Mouse (Mus musculus) intestine, embryonic 16.5 days (tissue): ENCODE results near the gene Rspo1. TPM values are rescaled to one million over a fixed set of nuclear protein-coding genes. Genes with fewer than 3 reads are reported as not detected.
A peak's percentile ranks its signal among the peaks of the same experiment; 100 is the strongest.

Source experiments
- ATAC-seq: fragments of 200-750 bp; cut with Nextera tagmentation; 2 replicates; pipeline ENCODE4 v1.8.0; 2017; ENCODE audit warnings: moderate TSS enrichment, moderate library complexity
- H3K27ac ChIP-seq: fragments of 300-500 bp; sonication (generic); 2 replicates; pipeline ENCODE4 v1.5.1; 2014; ENCODE audit warnings: mild to moderate bottlenecking, low read length
- H3K27me3 ChIP-seq: fragments of 300-500 bp; sonication (generic); replicated peaks from 2 replicates; pipeline ENCODE4 v1.6.1; 2014; ENCODE audit warnings: low read length, control low read depth, mixed read lengths; ENCODE audit not compliant: control insufficient read depth, insufficient read depth
- H3K36me3 ChIP-seq: fragments of 300-500 bp; sonication (generic); 2 replicates; pipeline ENCODE4 v1.6.1; 2014; ENCODE audit warnings: low read length, control low read depth; ENCODE audit not compliant: control insufficient read depth, insufficient read depth
- H3K4me1 ChIP-seq: fragments of 300-500 bp; sonication (generic); 2 replicates; pipeline ENCODE4 v1.6.1; 2014; ENCODE audit warnings: low read length, control low read depth, mixed read lengths; ENCODE audit not compliant: control insufficient read depth, insufficient read depth
- H3K4me2 ChIP-seq: fragments of 300-500 bp; sonication (generic); 2 replicates; pipeline ENCODE4 v1.6.1; 2014; ENCODE audit warnings: low read depth, low read length, control low read depth
- H3K4me3 ChIP-seq: fragments of 300-500 bp; sonication (generic); 2 replicates; pipeline ENCODE4 v1.5.1; 2014; ENCODE audit warnings: mild to moderate bottlenecking, low read length
- H3K9ac ChIP-seq: fragments of 300-500 bp; sonication (generic); 2 replicates; pipeline ENCODE4 v1.6.1; 2014; ENCODE audit warnings: low read depth, low read length
- H3K9me3 ChIP-seq: fragments of 300-500 bp; sonication (generic); 2 replicates; pipeline ENCODE4 v1.6.1; 2016; ENCODE audit warnings: low read length, control low read depth; ENCODE audit not compliant: control insufficient read depth
- WGBS: fragments of 180-500 bp; shearing (Covaris S2); extraction: QIAGEN DNeasy Blood & Tissue Kit; methylation state at CpG from one replicate; pipeline ENCODE4 v1.1.7; 2014; 5-methylcytosine and 5-hydroxymethylcytosine counted together
- polyA plus RNA-seq: library from polyadenylated mRNA; unstranded; fragments of >200 nt; fragmentation: Nextera tagmentation; extraction: Ambion mirVana; gene quantifications from 2 replicates; pipeline ENCODE4 v1.2.1, GENCODE M21; 2015

Gene Rspo1
- polyA plus RNA-seq, 1 experiment from 2014 or later, result 6.0 TPM

DNA sequence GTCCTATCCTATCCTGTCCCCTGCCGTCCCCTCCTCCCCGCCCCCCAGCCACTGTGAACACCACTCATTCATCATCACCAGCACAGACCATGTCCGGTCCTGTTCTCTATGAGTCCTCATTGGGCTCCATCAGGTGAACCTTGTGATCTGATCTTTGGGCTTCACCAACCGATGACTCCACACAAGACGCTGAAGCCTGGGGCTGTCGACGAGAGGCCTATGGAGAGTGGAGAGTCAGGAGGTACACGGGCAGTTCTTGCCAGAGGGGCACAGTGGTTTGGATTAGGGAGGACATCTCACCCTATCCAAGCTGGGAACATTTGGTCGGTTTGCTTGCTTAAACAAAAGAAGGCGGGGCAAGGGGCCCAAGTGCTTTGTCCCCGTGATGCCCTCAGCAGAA, 16.0 kb upstream of the Rspo1 start:
- Histone ChIP-seq H3K9me3 (no peaks in the 10 kb centered on the region), H3K4me3 (no peak overlapping the region), H3K36me3 (no peaks in the 10 kb centered on the region), H3K9ac (no peak overlapping the region), H3K4me1 (peaks cover 14% of the 10 kb centered on the region; the same call in 1 of the 2 replicates), H3K27me3 (no peaks in the 10 kb centered on the region), H3K4me2 (no peak overlapping the region), H3K27ac (no peak overlapping the region)
- WGBS, result 68% methylated on average over 11 of the region's 11 CpGs
- no peak for ATAC-seq

- Histone ChIP-seq H3K4me1 (peaks cover 14% of the 10 kb centered on the region; the same call in 1 of the 2 replicates), H3K9me3 (no peaks in the 10 kb centered on the region), H3K27me3 (no peaks in the 10 kb centered on the region), H3K4me3 (no peak overlapping the region), H3K4me2 (no peak overlapping the region), H3K27ac (no peak overlapping the region), H3K9ac (no peak overlapping the region), H3K36me3 (no peaks in the 10 kb centered on the region)
- ATAC-seq, result 0 out of 2 replicates have a peak, but pooled peaks have one; percentile 27
- WGBS, result 41% methylated on average over 5 of the region's 5 CpGs
Measured at GRCm38 (mm10) chr4:124970677-124971076, 15.6 kb upstream of the Rspo1 start.

DNA sequence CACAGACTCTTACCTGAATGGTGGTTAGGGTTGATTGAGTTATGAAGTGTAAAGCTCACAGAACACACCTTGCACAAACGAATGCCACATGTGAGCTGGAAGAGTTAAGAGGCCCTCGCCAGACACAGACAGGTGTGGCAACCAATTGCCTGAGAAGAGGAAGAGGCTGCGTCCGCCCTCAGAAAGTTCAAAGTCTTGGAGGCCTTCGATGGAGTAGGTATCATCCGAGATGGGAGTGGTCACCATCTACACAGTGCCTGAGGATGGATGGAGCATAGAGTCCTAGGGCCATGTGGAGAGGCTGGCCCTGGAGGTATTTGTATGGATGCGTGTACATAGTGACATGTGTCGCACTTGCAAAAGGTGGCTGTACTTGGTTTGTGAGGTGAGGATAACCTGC, 15.1 kb upstream of the Rspo1 start:
- Histone ChIP-seq H3K4me1 (peaks cover 14% of the 10 kb centered on the region; the same call in 1 of the 2 replicates), H3K36me3 (no peaks in the 10 kb centered on the region), H3K27ac (no peak overlapping the region), H3K4me2 (no peak overlapping the region), H3K9ac (no peak overlapping the region), H3K9me3 (no peaks in the 10 kb centered on the region), H3K27me3 (no peaks in the 10 kb centered on the region), H3K4me3 (no peak overlapping the region)
- peak; percentile 91 for ATAC-seq
- WGBS, result 62% methylated on average over 8 of the region's 8 CpGs

GRCm38 (mm10) chr4:124972316-124972715, 13.9 kb upstream of the Rspo1 start:
- ATAC-seq, result no peak
- Histone ChIP-seq H3K9me3 (no peaks in the 10 kb centered on the region), H3K4me3 (no peak overlapping the region), H3K4me2 (no peak overlapping the region), H3K36me3 (no peaks in the 10 kb centered on the region), H3K27me3 (no peaks in the 10 kb centered on the region), H3K4me1 (peaks cover 14% of the 10 kb centered on the region; the same call in 1 of the 2 replicates), H3K9ac (no peak overlapping the region), H3K27ac (no peak overlapping the region)
- 52% methylated on average over 9 of the region's 9 CpGs for WGBS

- 85% methylated on average over 2 of the region's 2 CpGs for WGBS
- ATAC-seq, result no peak
Measured at GRCm38 (mm10) chr4:124973296-124973695, 12.9 kb upstream of the Rspo1 start.

DNA sequence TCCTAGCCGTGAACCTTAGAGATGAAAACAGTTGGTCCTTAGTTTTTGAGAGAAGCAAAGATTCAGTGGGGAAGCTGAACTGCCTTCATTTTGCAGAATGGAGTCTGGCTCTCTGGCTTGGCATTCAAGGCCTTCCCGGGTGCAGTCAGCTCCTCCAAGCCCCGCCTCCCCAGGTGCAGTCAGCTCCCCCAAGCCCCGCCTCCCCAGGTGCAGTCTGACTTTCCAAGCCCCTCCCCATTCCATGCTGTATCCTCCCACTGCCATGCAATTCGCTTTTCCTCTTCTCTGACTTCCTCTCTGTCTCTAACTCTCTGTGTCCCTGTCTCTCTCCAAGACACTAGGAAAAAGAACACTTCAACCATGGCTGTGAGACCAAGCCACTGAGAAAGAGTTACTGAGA, 8.0 kb upstream of the Rspo1 start:
- H3K4me3 ChIP-seq, result no peak overlapping the region
- 25% methylated on average over 5 of the region's 5 CpGs for WGBS
- no peaks in the 10 kb centered on the region for H3K9me3 ChIP-seq
- peaks cover 2% of the 10 kb centered on the region for H3K27me3 ChIP-seq
- H3K27ac ChIP-seq, result no peak overlapping the region
- no peaks in the 10 kb centered on the region for H3K36me3 ChIP-seq
- peak; percentile 85 for ATAC-seq
- H3K9ac ChIP-seq, result no peak overlapping the region
- no peaks in the 10 kb centered on the region for H3K4me1 ChIP-seq
- no peak overlapping the region for H3K4me2 ChIP-seq

More at GRCm38 (mm10) chr4:124973296-124973695, 12.9 kb upstream of the Rspo1 start:
- Histone ChIP-seq H3K4me2 (no peak overlapping the region), H3K27me3 (no peaks in the 10 kb centered on the region), H3K9ac (no peak overlapping the region), H3K9me3 (no peaks in the 10 kb centered on the region), H3K36me3 (no peaks in the 10 kb centered on the region), H3K4me3 (no peak overlapping the region), H3K4me1 (peaks cover 14% of the 10 kb centered on the region; the same call in 1 of the 2 replicates), H3K27ac (no peak overlapping the region)

DNA sequence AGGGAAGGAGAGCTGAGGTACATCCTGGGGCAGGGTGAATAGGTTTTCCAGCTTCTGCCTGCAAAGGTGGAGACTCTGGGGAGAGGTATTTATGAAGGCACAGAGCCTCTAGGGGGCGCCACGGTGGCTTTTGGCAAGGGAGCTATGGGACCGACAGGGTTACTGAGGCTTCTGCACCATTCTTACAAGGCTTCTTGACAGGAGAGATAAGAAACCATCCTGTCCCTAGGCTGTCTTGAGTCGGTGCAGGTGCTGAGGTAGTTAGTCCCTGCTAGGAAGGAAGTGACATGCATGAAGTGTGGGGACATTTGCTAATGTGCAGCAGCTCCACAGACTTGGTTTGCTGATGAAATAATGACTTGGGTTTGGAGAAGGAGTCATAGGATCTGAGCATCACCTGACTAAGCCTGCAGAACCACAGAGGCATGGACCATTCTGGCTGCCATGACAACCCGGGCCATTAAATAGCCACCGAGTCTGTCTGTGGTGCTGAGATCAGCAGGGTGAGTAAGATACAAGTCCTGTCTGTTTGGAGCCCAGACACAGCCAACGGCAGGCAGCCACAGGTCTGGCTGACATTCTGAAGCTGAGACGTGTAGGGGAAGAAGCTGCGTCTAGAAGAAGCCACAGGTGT, 2.2 kb upstream of the Rspo1 start:
- H3K4me2 ChIP-seq, result no peak overlapping the region

GRCm38 (mm10) chr4:124984871-124985670, 1.2 kb upstream of the Rspo1 start:
- Histone ChIP-seq H3K27me3 (peaks cover 64% of the 10 kb centered on the region), H3K27ac (no peak overlapping the region), H3K9ac (no peak overlapping the region), H3K4me2 (no peak overlapping the region), H3K4me1 (peaks cover 23% of the 10 kb centered on the region), H3K36me3 (no peaks in the 10 kb centered on the region), H3K4me3 (no peak overlapping the region), H3K9me3 (no peaks in the 10 kb centered on the region)
- ATAC-seq, result no peak
- WGBS, result 10% methylated on average over 18 of the region's 18 CpGs

More for the DNA sequence above, 2.2 kb upstream of the Rspo1 start:
- ATAC-seq, result no peak
- Histone ChIP-seq H3K36me3 (no peaks in the 10 kb centered on the region), H3K9ac (no peak overlapping the region), H3K4me1 (peaks cover 16% of the 10 kb centered on the region), H3K4me3 (no peak overlapping the region), H3K27me3 (peaks cover 55% of the 10 kb centered on the region), H3K9me3 (no peaks in the 10 kb centered on the region), H3K27ac (no peak overlapping the region)
- WGBS, result 20% methylated on average over 9 of the region's 9 CpGs

DNA sequence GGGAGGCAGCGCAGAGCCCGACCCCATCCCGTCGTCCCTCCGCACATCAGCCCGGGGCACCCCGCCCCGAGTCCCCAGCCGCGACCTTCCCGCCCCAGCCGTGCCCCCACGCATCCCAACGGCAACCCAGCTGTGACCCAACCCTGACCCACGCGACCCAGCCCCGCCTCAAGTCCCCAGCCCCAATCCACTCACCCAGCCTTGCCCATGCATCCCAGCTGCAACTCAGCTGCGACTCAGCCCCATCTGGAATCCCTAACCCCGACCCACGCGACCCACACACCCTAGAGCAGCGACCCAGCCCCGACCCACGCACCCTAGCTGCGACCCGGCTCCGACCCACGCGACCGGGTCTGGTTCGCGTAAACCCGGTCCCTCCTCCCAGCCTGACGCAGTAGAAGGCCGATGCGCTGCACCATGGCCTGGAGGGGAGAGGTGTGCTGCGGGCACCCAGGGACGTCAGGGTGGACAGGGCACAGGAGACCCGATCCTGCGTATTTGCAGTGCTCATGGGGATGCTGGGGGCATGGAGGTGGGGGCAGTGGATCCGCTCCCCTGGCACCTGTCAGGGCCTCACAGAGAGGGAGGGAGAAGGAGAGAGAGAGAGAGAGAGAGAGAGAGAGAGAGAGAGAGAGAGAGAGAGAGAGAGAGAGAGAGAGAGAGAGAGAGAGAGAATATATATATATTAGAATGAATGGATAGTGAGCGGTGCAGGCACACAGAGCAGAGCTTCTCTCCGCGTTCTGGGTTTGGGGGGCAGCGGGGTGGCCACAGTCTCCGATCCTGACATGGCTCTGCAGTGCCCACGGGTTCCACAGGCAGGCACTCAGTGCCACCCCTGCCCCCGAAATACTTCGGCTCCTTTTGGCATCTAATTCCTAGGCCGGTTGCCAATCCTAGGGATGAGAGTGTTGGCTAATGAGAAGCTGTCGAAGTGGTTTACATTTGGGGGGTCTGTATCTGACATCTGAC, 795 bp downstream of the Rspo1 start:
- H3K27ac ChIP-seq, result no peak overlapping the region
- ATAC-seq, result 0 out of 2 replicates have a peak, but pooled peaks have one; percentile 8
- H3K4me2 ChIP-seq, result peak overlapping the region; percentile 70
- peaks cover 26% of the 10 kb centered on the region for H3K4me1 ChIP-seq
- peaks cover 77% of the 10 kb centered on the region for H3K27me3 ChIP-seq
- no peaks in the 10 kb centered on the region for H3K9me3 ChIP-seq
- no peaks in the 10 kb centered on the region for H3K36me3 ChIP-seq
- WGBS, result 3% methylated on average over 51 of the region's 51 CpGs
- peak overlapping the region; percentile 54 for H3K9ac ChIP-seq
- H3K4me3 ChIP-seq, result peak overlapping the region; percentile 51
